Mouse (Mus musculus) heart, embryonic 10.5 days (tissue): ENCODE results near the gene Tmprss12. TPM values are rescaled to one million over a fixed set of nuclear protein-coding genes. Genes with fewer than 3 reads are reported as not detected.
"Not testable (repeated sequence)": the region's sequence is repeated elsewhere in the genome, so short reads cannot be mapped to it uniquely, and the experiment has no call there.

Experiments used
- DNase-seq: peaks from one replicate; pipeline ENCODE4 v3.0.0-alpha.2; 2017; ENCODE audit warnings: low spot score
- H3K27ac ChIP-seq: fragments of 300-500 bp; sonication (generic); 2 replicates; pipeline ENCODE4 v1.5.1; 2016; ENCODE audit warnings: mild to moderate bottlenecking
- H3K27me3 ChIP-seq: fragments of 300-500 bp; sonication (generic); 2 replicates; pipeline ENCODE4 v1.6.1; 2016; ENCODE audit warnings: mild to moderate bottlenecking; ENCODE audit not compliant: poor library complexity, insufficient read depth, severe bottlenecking
- H3K36me3 ChIP-seq: fragments of 300-500 bp; sonication (generic); 2 replicates; pipeline ENCODE4 v1.6.1; 2016; ENCODE audit warnings: mild to moderate bottlenecking, moderate library complexity
- H3K4me1 ChIP-seq: fragments of 300-500 bp; sonication (generic); 2 replicates; pipeline ENCODE4 v1.6.1; 2016; ENCODE audit warnings: mild to moderate bottlenecking
- H3K4me3 ChIP-seq: fragments of 300-500 bp; sonication (generic); 2 replicates; pipeline ENCODE4 v1.5.1; 2016; ENCODE audit warnings: mild to moderate bottlenecking, moderate library complexity
- H3K9me3 ChIP-seq: fragments of 300-500 bp; sonication (generic); 2 replicates; pipeline ENCODE4 v1.6.1; 2016; ENCODE audit warnings: mild to moderate bottlenecking, moderate library complexity
- WGBS: fragments of 180-500 bp; shearing (Covaris S2); methylation state at CpG from one replicate; pipeline ENCODE4 v1.1.7; 2016; 5-methylcytosine and 5-hydroxymethylcytosine counted together
- polyA plus RNA-seq: library from polyadenylated mRNA; unstranded; fragments of >200 nt; fragmentation: Nextera tagmentation; extraction: Ambion mirVana; gene quantifications from 2 replicates; pipeline ENCODE4 v1.2.1, GENCODE M21; 2016

Tmprss12 gene
- polyA plus RNA-seq, 1 experiment from 2014 or later: not detected

GRCm38 (mm10) chr15:100260351-100260750, 20.3 kb upstream of the Tmprss12 start:
- H3K27me3 ChIP-seq, H3K4me3 ChIP-seq, H3K4me1 ChIP-seq, DNase-seq, H3K27ac ChIP-seq, H3K9me3 ChIP-seq: not testable (repeated sequence)
- WGBS: 93% methylated on average over 6 of the region's 7 CpGs
- peaks cover 51% of the 10 kb centered on the region for H3K36me3 ChIP-seq

GRCm38 (mm10) chr15:100263246-100263905, 17.3 kb upstream of the Tmprss12 start:
- peaks cover 21% of the 10 kb centered on the region for H3K36me3 ChIP-seq
- WGBS: 18% methylated on average over 4 of the region's 4 CpGs
- no peak overlapping the region for H3K4me3 ChIP-seq
- no peak overlapping the region for H3K27ac ChIP-seq
- H3K9me3 ChIP-seq: no peaks in the 10 kb centered on the region
- H3K4me1 ChIP-seq: no peaks in the 10 kb centered on the region
- no peaks in the 10 kb centered on the region for H3K27me3 ChIP-seq
- DNase-seq: no peak

- H3K4me1 ChIP-seq: no peaks in the 10 kb centered on the region
- H3K4me3 ChIP-seq: no peak overlapping the region
- no peak overlapping the region for H3K27ac ChIP-seq
- no peak for DNase-seq
- H3K36me3 ChIP-seq: peaks cover 6% of the 10 kb centered on the region
- 83% methylated on average over 4 of the region's 5 CpGs for WGBS
- H3K9me3 ChIP-seq: no peaks in the 10 kb centered on the region
- H3K27me3 ChIP-seq: peaks cover 16% of the 10 kb centered on the region
Observed at GRCm38 (mm10) chr15:100265586-100266325, 14.9 kb upstream of the Tmprss12 start.

- Histone ChIP-seq H3K4me3 (no peak overlapping the region), H3K27me3 (peaks cover 23% of the 10 kb centered on the region), H3K27ac (no peak overlapping the region), H3K9me3 (no peaks in the 10 kb centered on the region), H3K4me1 (no peaks in the 10 kb centered on the region), H3K36me3 (no peaks in the 10 kb centered on the region)
- no peak for DNase-seq
- 72% methylated on average over 2 of the region's 2 CpGs for WGBS
Observed at GRCm38 (mm10) chr15:100268916-100269315, 11.7 kb upstream of the Tmprss12 start.

- H3K4me3 ChIP-seq: no peak overlapping the region
- 13% methylated on average over 9 of the region's 9 CpGs for WGBS
Observed at GRCm38 (mm10) chr15:100269776-100270175, 10.9 kb upstream of the Tmprss12 start.

GRCm38 (mm10) chr15:100270609-100271008, 10.0 kb upstream of the Tmprss12 start:
- peaks cover 23% of the 10 kb centered on the region for H3K27me3 ChIP-seq
- H3K4me3 ChIP-seq, H3K9me3 ChIP-seq, H3K36me3 ChIP-seq, H3K4me1 ChIP-seq, H3K27ac ChIP-seq: not testable (repeated sequence)
- 27% methylated on average over 7 of the region's 7 CpGs for WGBS
- peak; percentile 17 for DNase-seq

More at GRCm38 (mm10) chr15:100269776-100270175, 10.9 kb upstream of the Tmprss12 start:
- peaks cover 23% of the 10 kb centered on the region for H3K27me3 ChIP-seq
- no peak overlapping the region for H3K27ac ChIP-seq
- DNase-seq: peak; percentile 61
- no peaks in the 10 kb centered on the region for H3K36me3 ChIP-seq
- no peaks in the 10 kb centered on the region for H3K9me3 ChIP-seq
- H3K4me1 ChIP-seq: no peaks in the 10 kb centered on the region

GRCm38 (mm10) chr15:100271411-100271810, 9.2 kb upstream of the Tmprss12 start:
- Histone ChIP-seq H3K36me3 (no peaks in the 10 kb centered on the region), H3K4me1 (no peaks in the 10 kb centered on the region), H3K9me3 (no peaks in the 10 kb centered on the region), H3K27me3 (peaks cover 23% of the 10 kb centered on the region), H3K27ac (no peak overlapping the region), H3K4me3 (no peak overlapping the region)
- peak; percentile 68 for DNase-seq
- WGBS: 61% methylated on average over 14 of the region's 14 CpGs

- peaks cover 23% of the 10 kb centered on the region for H3K27me3 ChIP-seq
- H3K27ac ChIP-seq, H3K4me1 ChIP-seq, H3K9me3 ChIP-seq, H3K36me3 ChIP-seq, H3K4me3 ChIP-seq: not testable (repeated sequence)
- WGBS: 90% methylated on average over 4 of the region's 4 CpGs
- peak; percentile 45 for DNase-seq
Observed at GRCm38 (mm10) chr15:100273791-100274308, 6.8 kb upstream of the Tmprss12 start.

- peak; percentile 67 for DNase-seq
- Histone ChIP-seq H3K27me3 (peaks cover 14% of the 10 kb centered on the region), H3K9me3 (0 out of 2 replicates have a peak, but pooled peaks cover 5% of the 10 kb centered on the region), H3K27ac (no peak overlapping the region), H3K36me3 (no peaks in the 10 kb centered on the region), H3K4me1 (no peaks in the 10 kb centered on the region), H3K4me3 (no peak overlapping the region)
- WGBS: 84% methylated on average over 7 of the region's 7 CpGs
Observed at GRCm38 (mm10) chr15:100274790-100275559, 5.7 kb upstream of the Tmprss12 start.

- Histone ChIP-seq H3K36me3 (no peaks in the 10 kb centered on the region), H3K27me3 (peaks cover 3% of the 10 kb centered on the region), H3K27ac (no peak overlapping the region), H3K4me1 (no peaks in the 10 kb centered on the region; the same call in 1 of the 2 replicates), H3K9me3 (0 out of 2 replicates have a peak, but pooled peaks cover 5% of the 10 kb centered on the region), H3K4me3 (no peak overlapping the region)
- no peak for DNase-seq
- 90% methylated on average over 4 of the region's 4 CpGs for WGBS
Observed at GRCm38 (mm10) chr15:100276403-100276802, 4.2 kb upstream of the Tmprss12 start.

GRCm38 (mm10) chr15:100277586-100277985, 3.1 kb upstream of the Tmprss12 start:
- 87% methylated on average over 3 of the region's 3 CpGs for WGBS
- 0 out of 2 replicates have a peak, but pooled peaks cover 5% of the 10 kb centered on the region for H3K9me3 ChIP-seq
- H3K27me3 ChIP-seq: no peaks in the 10 kb centered on the region
- no peak overlapping the region for H3K4me3 ChIP-seq
- no peak for DNase-seq
- no peak overlapping the region for H3K27ac ChIP-seq
- no peaks in the 10 kb centered on the region for H3K36me3 ChIP-seq
- no peaks in the 10 kb centered on the region; the same call in 1 of the 2 replicates for H3K4me1 ChIP-seq

GRCm38 (mm10) chr15:100288980-100289379, 8.3 kb downstream of the Tmprss12 start:
- Histone ChIP-seq H3K27ac (no peak overlapping the region), H3K27me3 (peaks cover 23% of the 10 kb centered on the region; the same call in 1 of the 2 replicates)
- WGBS: 92% methylated on average over 6 of the region's 6 CpGs

More at GRCm38 (mm10) chr15:100288980-100289379, 8.3 kb downstream of the Tmprss12 start:
- DNase-seq: no peak
- Histone ChIP-seq H3K9me3 (no peaks in the 10 kb centered on the region), H3K36me3 (no peaks in the 10 kb centered on the region), H3K4me1 (peaks cover 12% of the 10 kb centered on the region), H3K4me3 (no peak overlapping the region)
